In the genomic region with DNA sequence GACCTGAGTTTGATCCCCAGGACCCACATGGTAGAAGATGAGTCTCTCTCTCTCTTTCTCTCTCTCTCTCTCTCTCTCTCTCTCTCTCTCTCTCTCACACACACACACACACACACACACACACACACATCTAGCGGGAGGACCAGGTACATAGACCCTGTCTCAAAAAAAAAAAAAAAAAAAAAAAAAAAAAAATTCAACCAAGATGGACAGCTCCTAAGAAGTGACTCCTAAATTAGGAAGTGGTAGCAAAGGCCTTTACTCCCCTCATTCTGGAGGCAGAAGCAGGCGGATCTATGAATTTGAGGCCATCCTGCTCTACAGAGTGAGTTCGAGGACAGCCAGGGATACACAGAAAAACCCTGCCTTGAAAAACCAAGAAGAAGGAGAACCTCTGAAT, we compare ENCODE assay signal across 2 mouse cellular contexts.
TF ChIP-seq lines count a peak whose summit lies in the region.

No protein-coding gene starts in this region.

TF ChIP-seq in CH12.LX, 34 proteins besides CTCF, POLR2A, EP300 and RAD21:
- TF ChIP-seq TBP (conservative IDR thresholded peaks at IDR 0.05; ENCODE audit: low read depth, low read length) = no peak
- TF ChIP-seq MAX (IDR thresholded peaks at IDR 0.05; ENCODE audit: low read length) = no peak
- peak; percentile 59 for TF ChIP-seq ZNF384 (IDR thresholded peaks at IDR 0.05; ENCODE audit: low read depth, low read length)
- no peak for TF ChIP-seq SIN3A (IDR thresholded peaks at IDR 0.05; ENCODE audit: low read length)
TF ChIP-seq in CH12.LX: peak in this region for 1.

TF ChIP-seq in ES-E14, 5 proteins besides CTCF, POLR2A, EP300 and RAD21:
- TF ChIP-seq ZNF384 (IDR thresholded peaks at IDR 0.05; ENCODE audit: low read depth, low read length) (peak; percentile 70), HCFC1 (IDR thresholded peaks at IDR 0.05; ENCODE audit: borderline replicate concordance, insufficient read depth, low read length) (no peak), CHD2 (IDR thresholded peaks at IDR 0.05; ENCODE audit: low read depth, low read length) (no peak), MAFK (IDR thresholded peaks at IDR 0.05; ENCODE audit: insufficient read depth, low read depth, low read length) (no peak)
